Mouse (Mus musculus) thymus, postnatal 36 days (tissue): ENCODE data around the gene Myof.

Source experiments
- DNase-seq, 2 experiments: peaks; one replicate each; pipeline ENCODE4 v3.0.0; 2022; ENCODE audit warnings: mixed read lengths in 2 of 2

Gene Myof

DNA sequence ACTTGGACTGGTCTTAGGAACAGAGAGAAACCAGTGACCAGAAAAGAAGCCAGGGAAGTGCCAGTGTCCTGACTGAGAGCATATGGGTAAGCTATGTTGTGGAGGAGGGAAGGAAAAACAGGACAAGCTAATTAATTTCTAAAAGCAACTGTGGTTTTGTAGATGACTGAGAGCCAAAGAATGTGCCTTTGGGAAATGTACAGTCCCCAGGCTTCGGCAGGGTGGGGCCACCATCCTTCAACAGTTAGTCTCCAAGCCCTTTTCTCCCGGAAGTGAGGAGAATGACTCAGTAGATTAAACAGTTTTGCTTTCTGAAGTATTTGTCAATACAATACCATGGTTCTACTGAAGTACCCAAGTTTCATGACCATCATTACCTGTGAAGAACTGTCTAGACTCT, 5.1 kb downstream of the Myof start:
- DNase-seq = no peak

DNA sequence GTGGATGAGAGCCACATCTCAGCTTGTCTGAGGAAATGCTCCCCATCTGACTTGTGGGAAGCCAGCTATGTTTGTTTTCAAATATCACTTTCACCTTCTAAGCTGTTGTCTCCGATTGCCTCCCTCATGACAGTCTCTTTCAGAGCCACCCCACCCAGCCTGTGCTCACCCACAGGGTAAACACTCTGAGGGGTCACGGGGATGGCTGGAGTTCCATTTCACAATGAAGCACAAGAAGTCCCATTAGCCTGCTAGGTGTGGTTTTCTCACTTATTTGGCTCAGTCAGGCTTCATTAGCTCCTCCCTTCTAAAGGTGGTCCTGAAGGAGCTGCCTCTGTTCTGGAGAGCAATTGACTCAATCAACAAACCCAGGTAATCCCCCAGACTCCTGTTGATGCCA, 7.6 kb downstream of the Myof start:
- DNase-seq = no peak

DNA sequence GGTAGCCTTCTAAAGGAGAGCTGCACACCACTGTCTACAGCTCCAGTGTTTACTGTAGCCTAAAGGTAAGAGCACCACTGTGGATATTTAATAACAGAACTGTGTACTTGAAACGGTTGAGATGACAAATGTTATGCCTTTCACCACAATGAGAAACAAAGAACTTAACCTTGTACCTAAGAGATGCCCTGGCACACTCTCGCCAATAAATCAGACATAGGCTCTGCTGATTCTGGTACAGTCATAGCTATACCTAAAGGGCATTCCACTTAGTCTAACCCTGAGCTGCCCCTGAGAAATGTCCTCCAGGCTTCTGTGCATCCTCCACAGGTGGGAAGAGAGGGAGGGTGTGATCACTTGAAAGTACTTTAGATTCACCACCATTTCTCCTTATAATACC, 8.7 kb downstream of the Myof start:
- DNase-seq = no peak

DNA sequence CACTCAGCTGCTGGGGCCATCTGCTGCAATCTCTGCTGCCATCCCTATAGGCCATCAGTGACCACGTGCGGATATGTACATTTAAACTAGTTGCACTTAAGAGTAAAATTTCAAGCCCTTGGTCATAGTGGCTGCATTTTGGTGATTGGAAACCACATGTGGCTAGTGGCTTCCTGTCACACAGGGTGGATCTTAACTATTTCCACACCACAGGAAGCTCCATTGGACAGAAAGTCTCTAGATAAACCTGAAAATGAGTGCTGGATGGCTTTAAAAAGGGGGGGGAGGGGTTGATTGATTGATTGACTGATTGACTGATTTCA, 9.7 kb downstream of the Myof start:
- DNase-seq = no peak

DNA sequence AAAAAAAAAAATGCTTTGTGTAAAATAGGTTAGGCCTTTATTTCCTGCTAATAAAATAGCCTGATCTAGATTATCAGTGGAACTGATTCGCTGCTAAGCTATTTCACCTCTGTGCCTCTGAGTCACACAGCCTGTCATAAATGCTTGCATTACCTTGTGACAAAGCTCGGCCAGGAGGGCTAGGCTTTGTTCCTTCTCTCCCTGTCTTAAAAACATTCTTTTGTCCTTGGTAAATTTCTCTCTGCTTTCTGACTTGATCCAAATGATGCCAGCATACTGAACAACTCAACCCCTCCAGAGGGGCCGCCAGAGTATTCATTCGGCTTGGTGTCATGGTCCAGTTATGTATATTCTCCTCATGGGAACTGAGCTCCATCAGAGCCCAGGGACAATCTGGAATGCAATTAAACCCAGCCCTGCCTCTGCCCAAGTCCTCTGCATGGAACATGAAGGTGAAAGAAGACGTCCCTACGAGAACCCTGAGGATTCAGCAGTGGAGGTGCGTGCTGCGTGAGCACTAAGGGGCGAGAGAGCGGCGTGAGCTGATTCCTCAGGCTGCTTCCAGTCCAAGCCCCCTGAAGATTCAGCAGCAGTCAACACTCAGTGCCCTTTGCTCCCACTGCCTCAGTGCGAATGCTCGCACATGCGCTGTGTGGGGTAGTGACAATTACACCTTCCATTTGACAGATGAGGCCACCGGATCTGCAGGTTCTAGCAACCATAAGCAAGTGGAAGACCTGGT, 10.2 kb downstream of the Myof start:
- DNase-seq = no peak

DNA sequence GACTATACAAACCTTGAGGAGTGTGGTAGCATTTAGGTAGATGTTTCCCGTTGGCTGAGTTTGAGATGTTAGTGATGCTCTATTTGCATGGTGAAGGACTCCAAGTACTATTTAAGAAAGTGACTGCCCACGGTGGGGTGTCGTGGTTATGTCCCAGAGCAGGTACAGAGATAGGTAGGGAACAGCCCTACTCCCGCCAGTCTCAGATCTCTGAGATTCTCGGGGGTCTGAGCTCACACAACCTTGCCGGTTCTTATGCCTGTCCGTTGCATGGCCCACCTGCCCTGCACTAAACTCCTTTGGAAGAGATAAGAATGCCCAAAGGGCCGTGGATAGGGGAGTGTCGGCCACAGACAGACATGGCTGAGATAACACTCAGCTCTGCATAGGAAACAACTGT, 12.2 kb downstream of the Myof start:
- no peak for DNase-seq

DNA sequence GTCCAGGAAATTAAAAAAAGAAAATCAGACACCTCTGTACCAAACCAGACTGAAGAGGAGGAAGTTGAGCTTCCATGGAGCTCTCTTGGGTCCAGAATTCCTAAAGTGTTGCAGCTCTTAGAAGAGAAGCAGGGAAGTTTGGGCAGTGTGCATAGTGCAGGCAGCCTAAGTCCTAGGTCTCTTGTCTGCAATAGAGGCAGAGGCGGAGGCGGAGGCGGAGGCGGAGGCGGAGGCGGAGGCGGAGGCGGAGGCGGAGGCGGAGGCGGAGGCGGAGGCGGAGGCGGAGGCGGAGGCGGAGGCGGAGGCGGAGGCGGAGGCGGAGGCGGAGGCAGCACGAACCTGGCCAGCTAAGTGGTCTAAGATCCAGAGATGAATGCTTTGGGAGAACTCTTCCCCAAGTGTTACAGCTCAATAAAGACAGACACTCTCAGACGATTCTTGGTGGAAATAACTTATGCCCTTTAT, 12.7 kb downstream of the Myof start:
- DNase-seq = peak; percentile 41 to 61

- no peak for DNase-seq
These were observed 13.5 kb downstream of the Myof start for GRCm38 (mm10) chr19:38029871-38030270.

- DNase-seq = no peak
These were observed 14.1 kb downstream of the Myof start for GRCm38 (mm10) chr19:38029292-38029691.

GRCm38 (mm10) chr19:38027881-38028521, 15.4 kb downstream of the Myof start:
- no peak for DNase-seq

DNA sequence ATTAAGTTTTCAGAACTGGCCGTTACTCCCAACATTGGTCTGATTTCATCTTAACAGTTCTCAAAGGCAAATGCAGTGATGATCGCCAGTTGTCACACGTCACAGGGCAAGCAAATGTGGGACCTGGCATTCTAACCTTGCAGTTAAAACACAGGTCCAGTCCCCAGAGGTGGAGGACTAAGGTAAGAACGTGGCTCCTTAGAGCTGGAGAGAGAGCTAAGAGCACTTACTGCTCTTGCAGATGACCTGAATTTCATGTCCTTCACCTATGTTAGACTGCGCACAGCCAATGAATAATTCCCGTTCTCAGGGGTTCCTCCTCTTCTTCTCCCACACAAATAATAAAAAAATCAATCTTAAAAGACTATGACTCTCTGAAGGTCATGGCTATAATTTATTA, 16.0 kb downstream of the Myof start:
- no peak for DNase-seq

DNA sequence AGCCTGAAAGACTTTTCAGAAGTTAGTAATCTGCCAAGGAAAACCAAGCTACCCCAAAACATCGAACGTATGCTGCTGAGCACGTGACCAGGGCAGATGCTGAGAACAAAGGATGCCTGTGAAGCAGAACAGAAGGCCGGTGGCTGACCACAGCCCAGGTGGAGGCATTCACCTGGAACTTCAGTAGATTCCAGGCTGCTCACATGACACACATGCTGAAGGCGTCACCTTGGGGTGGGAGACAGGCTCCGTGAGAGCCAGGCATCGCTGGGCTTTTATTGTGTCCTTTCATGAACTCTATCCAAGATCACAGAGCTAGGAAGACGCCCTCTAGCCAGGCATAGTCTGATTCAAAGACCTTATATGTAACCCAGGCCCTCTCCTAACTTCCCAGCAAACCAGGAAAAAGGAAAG, 17.2 kb downstream of the Myof start:
- peak; percentile 8 to 12 for DNase-seq

DNA sequence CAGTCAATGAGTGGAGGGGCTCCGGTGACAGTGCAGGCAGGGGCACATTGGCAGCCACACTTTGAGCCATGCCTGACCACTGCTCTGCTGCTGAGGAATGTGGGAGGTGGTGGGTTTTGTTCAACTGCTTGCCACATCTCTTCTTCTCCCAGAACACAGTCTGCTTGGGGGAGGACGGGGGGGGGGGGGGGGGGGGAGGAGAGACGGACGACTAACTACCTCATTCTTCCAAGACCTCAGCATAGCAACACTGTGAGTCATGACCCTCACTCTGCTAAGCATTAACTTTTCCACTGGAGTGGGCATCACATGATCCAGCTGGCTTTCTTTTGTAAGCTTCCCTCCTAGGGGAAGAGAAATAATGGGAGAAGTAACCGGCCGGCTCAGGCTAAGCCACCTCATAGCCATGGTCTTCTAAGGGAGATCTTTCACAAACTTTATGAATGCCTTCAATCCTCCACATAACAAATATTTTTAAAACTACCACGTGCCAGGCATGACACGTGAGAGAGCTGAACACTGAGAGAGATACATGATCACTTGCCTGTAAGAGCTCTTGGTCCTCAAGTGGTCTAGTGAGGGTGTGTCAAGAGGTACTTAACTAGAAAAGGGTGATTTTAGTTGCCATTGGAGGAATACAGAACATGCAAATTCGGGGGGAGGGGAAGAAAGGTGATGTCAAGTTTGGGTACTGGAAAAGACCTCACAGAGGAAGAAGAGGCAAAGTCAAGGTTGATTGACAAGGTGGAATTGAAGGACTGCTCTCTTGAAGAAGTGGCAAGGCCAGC, 17.9 kb downstream of the Myof start:
- no peak for DNase-seq

- no peak for DNase-seq
These were observed 19.8 kb downstream of the Myof start for GRCm38 (mm10) chr19:38023603-38024002.

DNA sequence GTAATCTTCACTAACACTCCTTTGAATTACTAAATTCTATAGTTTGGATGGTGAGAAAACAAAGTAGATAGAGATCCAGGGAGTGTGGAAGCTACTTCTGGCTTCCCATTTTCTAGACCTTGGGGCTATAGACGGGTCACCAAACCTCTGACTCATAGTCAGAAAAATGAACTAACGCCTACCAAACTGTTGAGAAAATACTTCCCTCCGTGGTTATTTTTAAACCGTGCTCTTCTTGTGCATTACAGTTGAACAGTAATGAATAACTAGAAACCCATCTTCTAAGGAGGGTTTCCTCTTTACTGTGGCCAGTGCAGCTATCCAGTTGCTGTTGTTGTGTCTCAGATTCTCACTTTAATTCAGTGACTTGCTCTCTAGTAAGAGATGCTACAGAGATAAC, 20.7 kb downstream of the Myof start:
- no peak for DNase-seq

- DNase-seq = no peak
These were observed 27.5 kb downstream of the Myof start for GRCm38 (mm10) chr19:38015873-38016254.

DNA sequence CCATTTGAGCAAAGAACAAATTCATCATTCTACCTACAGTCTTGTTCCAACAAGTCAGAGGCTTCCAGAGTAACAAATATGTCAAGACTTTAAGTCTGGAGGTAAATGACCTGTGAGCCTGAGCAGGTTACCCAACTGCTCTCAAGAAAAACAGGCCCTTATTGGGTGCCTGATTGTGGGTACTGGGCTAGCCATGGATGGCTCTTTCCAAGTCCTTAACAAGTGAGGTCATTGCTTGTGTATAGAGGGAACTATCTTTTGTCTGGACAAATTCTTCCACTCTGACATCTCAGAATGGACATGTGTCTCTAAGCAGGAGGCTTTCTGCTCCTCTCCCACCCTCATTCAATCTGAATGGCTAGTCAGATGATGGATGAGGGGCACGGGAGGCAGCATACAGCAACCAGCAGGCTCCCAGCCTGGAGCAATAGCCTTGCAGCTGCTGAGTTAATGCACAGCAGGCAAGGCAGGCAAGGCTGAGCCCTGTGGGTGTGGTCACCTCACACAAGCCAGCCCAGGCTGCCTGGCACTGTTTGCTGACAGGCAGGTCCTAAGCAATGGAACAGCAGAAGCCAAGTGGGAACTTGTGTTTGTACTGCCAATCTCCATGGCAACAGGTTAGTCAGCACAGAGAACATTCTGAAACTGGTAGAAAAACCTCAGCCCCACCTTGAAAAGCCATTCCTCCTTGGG, 28.1 kb downstream of the Myof start:
- DNase-seq = no peak

- no peak for DNase-seq
These were observed 28.9 kb downstream of the Myof start for GRCm38 (mm10) chr19:38014443-38014842.

DNA sequence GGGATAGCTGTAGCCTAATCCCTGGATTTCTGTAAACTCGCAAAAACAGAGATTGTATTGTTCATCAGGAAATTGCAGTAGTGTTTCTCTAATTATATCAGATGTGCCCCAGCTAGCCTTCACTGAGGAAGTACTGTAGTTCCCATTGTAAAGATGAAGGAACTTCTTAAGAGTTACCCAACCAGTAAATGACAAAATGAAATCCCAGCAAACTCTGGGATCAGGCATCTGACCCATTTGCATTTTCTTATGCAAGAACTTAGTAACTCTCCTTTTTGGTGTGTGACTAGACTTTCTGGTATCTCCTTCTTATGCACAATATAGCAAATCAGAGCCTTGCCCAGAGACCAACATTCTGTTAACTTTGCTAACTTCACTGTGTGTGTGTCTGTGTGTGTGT, 32.0 kb downstream of the Myof start:
- DNase-seq = no peak

DNA sequence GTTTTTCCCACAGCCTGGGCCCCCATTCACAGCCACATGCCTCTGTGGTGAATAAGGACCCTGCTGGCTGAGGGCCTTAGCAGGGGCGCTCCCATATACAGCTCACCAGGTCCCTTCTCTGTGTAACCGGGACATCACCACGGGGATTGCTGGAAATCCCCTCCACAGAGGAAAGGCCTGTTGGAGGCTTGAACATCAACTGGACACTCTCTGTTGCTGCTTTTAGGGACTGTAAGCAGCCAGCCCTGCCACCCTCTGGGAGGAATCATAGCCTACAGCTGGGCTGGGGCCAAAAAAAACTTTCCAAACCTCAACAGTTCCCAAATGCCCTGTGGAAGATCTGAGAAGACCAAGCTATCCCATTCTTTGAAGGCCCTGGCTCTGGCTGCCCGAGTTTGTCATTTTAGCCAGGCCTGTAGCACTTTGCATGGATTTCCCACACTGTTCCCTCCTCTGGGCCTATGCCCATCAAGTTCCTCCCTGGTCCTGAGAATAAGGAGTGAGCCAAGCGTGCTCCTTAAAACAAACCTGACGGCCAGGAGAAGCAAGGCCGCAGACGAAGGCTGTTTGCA, 38.5 kb downstream of the Myof start:
- no peak for DNase-seq

DNA sequence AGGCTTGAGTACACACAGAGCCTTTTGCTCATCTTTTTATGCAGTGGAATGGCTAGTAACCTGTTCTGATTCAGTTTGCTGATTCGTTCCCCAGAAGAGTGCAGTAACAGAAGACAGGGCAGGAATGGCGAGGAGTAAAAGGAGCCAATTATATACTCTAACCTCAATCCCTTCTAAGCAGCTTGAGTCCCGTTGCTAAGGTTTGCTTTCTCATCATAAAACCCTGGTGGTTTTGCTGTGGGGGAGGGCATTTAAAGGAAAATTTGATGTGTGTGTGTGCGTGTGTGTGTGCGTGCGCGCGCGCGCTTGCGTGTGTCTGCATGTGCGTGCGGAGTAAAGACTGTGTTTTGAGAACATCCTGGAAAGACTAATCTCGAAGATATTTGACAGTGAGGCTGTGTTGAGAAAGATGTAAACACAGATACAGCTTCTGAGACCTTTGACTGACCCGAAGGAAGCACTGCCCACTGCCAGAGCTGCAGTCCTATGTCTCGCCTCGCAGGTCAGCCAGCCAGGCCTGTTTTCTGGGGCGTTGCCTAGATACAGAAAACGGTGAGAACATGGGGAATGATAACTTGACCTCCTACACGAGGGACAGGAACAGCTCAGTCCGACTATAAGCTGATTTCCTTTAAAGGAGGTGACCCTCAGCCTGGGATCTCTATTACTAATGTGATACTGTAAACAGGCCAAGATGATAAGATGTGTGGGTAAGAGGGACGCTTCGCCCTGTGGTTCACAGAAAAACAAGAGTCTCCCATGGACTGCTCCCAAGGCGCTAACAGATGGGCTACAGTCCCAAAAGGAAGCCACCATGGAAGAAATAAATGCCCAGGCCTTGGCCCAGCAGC, 39.5 kb downstream of the Myof start:
- DNase-seq = no peak

DNA sequence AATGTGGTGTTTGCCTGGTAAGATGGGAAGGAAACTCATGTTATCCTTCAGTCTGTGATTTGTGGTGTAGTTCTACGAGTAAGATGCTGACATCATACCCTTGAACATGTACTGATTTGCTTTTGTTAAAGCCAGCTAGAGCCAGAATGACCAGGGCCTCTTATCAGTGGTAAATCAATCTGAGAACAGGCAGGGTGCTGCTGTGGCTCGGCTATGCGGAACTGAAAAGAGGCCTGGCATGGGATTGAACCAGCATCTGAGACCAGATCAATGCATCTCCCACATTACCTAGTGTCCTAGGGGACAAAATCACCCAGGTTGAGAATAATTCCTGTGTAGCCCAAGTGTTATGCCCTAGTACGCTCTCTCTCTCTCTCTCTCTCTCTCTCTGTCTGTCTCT, 40.6 kb downstream of the Myof start:
- DNase-seq = no peak
